Mouse (Mus musculus): Measurements from ENCODE around the gene Napsa.

The Napsa gene

DNA sequence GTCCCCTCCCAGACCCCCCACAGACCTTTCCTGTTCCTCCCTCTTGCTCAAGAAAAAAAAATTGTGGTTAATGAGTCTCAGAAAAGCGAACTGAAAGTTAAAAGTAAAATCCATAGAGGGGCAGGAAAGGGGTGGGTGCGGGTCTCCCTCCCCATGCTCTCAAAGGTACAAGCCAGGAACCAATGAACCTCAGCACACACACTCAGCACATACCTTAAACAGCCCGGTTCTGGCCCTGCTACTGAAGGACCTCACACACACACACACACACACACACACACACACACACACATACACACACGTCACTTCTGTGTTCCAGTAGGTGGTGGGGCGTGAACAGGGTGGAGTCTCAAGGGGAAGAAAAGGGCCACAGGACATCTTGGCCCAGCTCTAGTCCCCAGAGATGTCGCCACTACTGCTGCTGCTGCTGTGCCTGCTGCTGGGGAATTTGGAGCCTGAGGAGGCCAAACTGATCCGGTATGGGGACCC, at the start of gene Napsa:
Napsa (plus strand) TSS at position 168 of the 489 bp plus-strand sequence.
- no peak for DNase-seq

DNA sequence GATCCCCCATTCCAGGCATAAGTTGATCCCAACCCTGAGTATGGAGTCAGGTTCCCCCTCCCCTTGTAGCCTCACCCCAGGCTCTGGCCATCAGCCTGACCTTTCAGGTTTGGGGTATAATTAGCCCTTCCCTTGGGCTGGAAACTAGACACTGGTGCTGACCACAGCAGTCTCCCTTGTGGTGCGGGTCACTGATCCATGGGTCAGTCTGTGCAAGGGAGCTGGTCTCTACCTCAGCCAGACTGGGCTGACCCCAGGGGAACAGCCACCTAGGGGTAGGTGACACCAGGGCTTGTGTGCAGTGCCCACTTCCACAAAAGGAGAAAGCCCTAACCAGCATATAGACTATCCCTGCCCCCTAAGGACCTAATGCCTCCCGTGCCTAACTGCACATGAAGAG, 49.1 kb upstream of the Napsa start:
- no peak for DNase-seq

DNA sequence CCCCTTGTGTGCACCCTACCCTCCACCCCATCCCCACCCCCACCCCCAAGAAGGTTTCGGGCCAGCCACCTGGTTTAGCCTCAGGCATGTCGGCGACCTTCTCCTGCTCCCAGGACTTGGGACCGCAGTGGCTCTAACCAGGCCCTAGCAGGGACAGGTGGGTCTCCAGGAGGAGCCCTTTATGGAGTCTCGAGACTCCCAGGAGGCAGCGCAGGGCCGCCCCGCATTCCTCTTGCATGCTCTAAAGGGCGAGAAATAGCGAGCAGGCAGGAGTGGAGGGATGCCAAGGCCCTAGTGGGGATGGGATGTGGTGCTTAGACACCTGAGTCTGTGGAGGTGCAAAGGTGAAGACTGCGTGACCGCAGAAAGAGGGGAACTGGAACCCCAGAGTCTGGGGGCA, 47.7 kb upstream of the Napsa start, which contains the start of gene Mybpc2:
Mybpc2 (minus strand) TSS at position 155 of the 400 bp plus-strand sequence.
- DNase-seq = no peak

DNA sequence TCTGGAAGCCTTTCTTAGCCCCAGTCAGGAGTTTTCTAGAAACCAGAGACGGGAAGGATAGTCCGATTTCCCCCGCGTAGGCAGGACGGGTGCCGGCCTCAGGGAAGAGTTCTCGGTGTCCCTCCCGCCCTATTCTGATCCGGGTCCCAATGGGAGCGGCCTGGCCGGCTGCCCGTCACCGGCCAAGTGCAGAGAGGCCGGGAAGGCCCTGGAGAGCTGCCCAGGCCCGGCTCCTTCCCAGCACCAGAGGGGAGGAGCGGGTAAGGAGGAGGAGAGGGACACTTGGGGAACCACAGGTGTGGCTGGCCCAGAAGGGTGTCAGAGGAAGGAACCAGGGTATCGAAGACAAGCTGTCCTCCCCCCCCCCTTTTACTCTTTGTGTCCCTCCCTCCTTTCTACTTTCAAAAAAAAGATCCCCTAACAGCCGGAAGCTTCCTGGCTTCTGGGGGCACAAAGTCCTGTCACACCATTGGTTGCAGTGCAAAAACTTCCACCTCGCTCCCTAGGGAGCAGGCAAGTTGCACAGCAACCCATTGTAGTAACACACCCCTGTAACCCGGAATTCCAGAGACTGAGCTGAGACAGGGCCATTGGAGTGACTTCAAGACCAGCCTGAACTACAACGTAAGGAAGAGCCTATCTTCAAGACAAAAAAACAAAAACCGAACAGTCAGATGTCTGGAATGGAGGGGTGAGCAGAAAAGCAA, 46.9 kb upstream of the Napsa start:
- DNase-seq = peak; percentile 54

DNA sequence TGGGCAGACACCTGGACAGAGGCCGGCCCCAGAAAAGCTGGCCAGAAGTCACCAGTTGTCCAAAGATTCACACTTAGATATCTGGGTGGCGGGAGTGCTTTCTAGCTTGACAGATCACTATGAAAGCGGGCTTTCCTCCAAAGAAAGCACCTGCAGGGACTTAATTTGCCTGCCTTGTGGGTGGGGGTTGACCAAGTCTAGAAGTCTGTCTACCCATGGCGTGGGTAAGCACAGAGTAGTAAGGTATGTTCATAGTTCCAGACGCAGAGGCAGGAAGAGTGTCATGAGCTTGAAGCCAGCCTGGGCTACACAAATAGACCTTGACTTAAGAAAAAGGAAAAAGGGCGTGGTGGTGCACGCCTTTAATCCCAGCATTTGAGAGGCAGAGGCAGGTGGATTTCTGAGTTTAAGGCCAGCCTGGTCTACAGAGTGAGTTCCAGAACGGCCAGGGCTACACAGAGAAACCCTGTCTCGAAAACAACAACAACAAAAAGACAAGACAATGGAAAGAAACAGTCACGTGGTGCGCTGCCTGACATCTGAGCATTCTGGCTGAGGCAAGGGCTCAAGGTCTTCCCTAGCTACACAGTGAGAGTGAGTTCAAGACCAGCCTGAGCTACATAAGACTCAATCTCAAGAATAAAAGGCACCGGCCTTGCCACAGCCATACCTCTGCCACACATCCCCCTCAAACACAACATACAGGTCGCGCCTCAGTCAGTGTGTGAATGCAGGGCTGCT, 45.6 kb upstream of the Napsa start:
- no peak for DNase-seq

DNA sequence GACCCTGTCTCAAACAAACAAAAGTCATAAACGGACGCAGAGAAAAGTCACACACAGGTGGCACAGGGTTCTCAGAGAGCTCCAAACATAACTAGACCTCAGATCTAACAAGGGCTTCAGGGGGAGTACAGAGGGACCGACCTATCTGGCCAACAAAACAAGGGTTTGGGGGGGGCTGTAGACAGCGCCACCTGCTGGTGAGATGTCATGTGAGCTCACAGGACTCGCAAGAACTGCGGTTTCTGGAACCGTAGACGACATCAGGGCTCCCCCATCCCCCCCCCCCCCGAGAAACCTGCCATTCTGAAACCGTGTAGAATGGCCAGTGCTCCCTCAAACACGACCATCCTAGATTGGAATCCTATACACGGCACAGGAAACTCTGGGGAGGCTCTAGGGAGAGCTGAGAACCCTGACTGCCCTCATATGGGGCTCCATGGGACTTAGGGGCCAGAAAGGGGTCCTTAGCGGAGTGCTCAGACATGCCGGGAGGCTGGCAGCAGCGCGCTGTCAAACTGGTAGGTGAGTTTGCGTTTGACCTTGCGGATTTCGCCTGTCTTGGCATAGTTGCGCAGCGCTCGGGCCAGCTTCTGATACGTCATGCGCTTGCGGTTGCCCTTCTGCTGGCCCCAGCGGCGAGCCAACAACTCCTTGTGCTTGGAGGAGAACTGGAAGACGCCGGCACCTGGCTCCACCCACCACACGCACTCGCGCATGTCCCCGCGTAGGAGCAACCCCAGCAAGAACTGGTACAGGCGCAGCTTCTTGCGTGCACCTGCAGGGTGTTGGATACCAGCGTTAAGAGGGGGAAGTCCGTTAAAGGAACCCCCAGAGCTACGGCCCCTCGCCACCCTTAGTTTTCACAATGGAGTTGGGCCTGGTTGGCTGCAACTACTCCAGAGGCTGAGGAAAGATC, 44.4 kb upstream of the Napsa start:
- DNase-seq = peak; percentile 86

DNA sequence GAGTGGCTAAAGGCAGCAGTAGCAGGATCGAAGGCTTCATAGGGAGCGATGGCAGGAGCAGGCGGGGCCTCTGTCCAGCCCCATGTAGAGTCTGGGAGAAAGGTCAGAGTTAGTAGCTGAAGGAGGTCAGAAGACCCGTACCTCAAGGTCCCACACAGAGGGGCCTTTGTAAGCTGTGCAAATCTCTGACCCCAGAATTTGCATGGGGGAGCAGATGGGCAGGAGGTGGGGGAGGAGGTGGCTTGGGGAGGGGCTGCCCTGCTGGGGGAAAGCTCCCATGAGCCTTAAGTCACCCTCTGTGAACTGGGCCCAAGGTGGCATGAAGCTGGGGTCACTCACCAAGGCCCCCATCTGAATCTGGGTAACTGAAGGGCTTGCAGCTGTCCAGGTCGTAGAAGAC, 42.7 kb upstream of the Napsa start:
- DNase-seq = no peak

DNA sequence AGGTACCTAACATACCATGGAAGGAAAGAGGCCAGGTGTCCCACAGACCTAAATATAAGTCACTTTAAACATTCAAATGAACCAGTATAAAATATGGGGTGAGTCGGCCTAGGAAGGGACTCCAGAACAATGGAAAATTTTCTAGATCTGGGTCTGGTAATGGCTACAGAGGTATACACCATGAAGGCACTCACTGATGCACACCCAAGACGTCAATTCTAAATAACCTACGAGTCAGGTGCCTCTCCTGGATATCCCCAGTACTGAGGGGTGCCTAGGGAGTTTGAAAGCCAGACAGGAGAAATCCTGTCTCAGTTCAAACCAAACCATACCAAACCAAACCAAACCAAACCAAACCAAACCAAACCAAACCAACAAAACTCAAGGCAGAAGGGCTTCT, 41.7 kb upstream of the Napsa start:
- no peak for DNase-seq

DNA sequence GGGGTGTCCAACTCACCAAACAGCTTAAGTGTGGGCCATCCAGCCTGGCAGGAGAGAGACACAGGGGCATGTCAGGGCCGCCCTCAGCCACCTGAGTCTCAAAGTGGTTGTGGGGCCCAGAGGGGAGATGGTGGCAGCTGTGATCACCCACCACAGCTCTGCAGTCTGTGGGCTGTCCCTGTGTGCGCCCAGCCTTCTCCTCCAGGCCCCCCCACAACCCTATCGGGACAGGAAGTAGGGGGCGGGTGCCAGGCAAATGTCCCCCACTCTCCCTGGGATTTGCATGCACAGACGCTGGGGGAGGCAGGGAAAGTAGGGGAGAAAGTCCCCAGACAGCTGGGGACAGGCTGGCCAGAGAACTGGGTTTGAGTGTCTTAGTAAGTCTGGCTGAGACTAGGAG, 41.0 kb upstream of the Napsa start:
- DNase-seq = no peak

DNA sequence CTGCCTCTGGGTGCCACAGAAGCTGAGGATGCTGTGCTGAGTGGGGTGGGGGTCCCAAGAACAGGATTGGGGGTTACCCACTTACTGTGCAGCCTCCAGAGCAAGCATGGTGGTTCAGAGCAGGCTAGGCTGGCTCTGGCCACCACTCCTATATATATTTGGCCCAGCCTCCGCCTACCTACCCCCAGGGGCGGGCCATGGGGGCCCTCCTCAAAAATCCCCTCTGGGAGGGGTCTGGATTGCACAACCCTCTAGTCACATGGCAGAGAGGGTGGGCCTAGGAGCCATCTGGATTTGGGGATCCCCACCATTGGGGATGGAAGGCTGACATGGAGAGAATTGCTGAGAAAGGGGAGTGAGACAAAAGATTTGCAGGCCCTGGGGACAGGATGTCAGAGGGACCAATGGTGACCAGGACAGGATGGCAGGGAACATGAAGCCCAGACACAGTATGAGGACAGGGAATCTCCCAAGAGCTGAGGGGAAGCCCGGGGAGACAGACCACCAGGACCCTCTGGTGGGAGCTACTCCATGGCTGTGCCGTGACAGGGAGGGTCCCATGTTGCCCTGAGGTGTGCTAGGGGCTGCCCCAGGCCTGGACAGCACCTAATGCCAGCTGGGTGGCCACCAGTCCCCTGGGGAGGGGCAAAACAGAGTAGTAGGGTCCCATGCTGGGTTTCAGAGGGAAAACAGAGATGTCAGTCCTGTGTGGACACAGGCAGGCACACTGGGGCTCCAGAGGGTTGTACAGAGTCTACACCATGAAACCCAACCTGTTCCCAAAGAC, 40.0 kb upstream of the Napsa start, which contains the start of gene Spib:
Spib (minus strand) TSS at position 126 of the 787 bp plus-strand sequence.
- no peak for DNase-seq

DNA sequence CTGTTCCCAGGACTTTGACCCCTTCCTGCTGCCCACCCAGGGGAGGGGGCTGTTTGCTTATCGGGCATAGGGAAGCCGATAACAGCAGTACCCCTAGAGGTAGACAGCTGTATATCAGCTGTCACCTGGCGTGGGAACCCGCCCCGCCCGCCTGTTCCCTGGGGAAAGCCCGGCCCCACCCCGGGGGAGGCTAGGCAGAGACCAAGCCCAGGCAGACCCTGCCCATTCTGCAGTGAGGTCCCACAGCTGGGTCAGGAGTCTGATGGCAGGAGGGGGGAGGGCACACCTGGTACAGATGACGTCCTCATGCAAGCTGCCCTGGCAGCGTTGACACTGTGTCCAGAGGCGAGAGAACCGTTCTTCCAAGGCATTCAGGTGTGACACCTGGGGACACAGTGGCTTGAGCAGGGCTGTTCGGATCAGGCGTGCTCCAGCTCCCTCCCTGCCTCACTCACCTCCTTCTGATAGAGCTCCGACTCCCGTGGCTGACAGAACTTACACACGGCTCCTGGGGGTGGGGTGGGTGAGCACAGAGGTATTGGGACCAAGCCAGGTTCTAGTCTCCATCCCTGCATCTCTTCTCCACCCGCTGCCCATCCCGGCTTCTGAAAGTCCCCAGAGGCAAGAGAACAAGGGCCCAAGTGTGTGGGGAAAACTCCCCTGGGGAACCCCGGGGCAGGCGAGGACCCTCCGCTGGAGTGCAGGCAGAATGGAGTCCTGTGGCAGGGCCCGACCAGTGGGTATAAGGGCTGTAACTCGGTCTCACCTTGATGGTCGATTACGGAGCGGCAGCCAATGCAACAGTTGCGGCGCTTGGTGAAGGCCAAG, 39.0 kb upstream of the Napsa start:
- no peak for DNase-seq

DNA sequence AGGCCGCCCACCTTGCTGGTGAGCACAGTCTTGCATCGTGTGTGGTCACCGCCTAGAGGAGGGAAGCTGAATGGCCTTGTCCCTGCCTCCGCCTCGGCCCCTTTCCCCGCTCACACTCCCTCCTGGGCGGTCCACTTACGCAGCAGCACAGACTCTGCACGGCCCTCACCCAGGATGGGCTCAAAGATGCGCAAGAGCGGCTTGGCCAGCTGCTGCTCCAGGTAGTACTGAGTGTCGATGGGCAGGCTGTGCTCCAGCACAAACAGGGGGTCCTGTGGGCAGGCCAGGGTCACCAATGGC, 38.5 kb upstream of the Napsa start:
- no peak for DNase-seq

DNA sequence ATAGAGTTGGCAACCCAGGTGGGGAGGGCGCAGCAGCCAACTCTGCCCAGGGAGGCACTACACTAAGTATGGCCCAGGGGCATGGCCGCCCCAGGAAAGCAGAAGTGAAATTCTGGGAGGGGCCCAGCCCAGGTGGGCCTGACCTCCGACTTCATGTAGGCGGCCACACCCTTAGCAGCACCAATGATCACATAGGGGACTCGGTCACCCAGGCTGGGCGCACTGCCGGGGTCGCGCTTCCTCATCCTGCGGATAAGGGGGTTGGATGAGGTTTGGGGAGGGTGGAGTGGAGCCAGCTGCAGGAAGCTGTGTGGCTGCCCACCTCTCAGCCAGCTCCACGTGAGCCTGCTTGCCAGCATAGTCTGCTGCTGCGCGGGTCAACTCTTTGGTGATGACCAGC, 37.9 kb upstream of the Napsa start:
- DNase-seq = no peak

DNA sequence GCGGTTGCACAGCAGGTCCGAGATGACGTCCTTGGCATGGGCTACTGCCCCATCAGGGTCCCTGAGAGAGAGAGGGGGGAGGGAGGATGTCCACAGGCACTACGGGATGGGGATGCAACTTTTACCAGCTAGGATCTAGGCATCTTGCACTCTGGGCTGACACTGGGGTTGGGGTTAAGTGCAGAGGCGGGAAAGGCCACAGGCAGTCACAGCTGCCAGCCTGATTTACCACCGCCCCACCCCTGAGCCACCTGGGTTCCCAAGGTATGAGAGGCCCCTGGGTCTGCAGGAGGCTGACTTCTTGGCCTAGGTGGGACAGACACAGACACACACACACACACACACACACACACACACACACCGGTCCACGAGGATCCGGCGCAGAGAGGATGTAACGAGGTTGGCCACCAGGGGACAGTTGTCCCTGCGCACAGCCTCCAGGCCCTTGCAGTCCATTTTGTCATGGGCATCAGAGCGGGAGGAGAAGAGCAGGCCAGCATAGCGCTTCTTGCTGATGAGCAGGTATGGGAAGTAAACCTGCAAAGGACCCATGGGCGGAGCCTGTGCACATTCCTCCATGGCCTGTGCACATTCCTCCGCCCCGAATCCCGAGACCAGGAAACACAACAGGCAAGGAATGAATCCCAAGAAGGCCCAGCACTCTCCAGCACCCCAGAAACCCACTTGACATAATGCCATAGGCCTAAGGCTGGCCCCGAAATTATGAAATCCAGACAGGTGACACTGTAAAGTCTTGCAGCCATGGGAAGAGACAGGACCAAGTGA, 37.3 kb upstream of the Napsa start:
- DNase-seq = no peak

DNA sequence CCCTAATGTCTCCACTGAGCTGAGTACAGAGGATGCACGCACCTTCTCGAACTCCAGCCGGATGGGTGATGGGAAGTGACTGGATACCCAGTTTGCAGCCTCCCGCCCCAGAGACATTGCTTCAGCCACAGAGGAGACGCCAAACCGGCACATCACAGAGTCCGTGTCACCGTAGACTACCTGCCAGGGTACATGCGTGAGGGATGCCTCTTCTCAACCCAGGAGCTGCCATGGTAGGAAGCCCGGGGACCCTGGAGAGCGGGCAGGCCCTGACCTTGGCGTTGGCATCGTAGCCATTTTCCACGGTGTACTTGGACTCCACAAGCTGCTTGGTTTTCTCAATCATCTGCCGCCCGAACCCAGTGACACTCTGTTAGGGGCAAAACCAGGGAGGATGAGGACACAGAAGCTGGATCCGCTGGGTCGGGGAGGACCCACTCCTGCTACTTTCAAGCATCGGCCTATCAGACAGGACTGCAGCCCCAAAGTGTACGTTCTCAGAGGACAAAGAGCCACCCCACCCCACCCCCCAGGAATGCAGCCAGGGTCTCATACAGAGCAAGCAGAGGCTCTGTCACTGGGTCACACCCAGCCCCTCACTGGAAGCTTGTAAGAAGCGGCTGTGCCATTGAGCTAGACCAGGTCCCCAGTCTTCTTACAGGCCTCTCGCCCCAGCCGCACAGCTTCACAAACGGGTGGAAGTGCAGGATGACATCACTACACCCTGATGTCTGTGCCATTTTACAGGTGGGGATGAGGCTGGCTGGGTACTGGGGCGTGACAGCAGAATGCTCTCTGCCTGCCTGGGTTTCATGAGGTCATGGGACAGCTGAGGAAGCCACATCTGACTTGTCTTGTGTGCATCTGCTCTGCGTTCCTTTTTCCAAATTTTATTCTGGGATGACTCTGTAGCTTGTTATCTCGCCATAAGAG, 36.3 kb upstream of the Napsa start:
- DNase-seq = no peak

DNA sequence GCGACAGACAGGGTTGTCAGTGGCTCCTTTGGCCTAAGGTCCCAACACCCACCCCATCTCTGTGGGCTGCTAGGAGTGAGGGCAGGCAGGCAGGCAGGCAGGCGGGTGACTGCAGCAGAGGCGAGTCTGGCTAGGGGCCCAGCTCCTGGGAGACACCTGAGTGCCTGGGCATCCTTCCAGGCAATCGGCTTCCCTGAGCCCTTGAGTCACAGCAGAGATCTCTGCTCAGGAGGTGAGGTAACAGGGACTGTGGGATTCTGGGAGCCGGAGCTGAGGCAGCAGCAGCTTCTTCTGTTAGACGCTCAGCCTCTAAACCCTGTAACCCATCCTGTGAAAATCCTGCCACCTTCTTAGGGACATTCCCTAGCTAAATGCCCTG, 35.6 kb upstream of the Napsa start:
- peak; percentile 52 for DNase-seq

DNA sequence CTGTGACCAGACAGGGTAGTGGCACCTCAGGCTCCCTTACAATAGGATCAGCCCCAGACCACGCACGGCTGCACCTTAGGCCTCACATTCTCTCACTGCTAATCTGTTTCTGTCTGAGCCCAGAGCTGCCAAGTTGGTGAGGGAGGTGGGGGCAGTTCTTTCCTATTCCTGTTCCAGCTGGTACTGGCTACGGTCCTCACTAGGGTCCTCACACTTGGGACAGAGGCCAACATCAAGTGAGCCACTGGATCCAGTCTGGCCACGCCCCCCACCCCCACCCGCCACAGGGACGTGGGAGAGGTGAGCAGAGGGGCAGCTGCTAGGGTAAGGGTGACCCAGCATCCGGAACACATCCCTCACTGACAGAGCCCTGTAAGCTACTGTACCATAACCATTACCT, 35.2 kb upstream of the Napsa start:
- no peak for DNase-seq

DNA sequence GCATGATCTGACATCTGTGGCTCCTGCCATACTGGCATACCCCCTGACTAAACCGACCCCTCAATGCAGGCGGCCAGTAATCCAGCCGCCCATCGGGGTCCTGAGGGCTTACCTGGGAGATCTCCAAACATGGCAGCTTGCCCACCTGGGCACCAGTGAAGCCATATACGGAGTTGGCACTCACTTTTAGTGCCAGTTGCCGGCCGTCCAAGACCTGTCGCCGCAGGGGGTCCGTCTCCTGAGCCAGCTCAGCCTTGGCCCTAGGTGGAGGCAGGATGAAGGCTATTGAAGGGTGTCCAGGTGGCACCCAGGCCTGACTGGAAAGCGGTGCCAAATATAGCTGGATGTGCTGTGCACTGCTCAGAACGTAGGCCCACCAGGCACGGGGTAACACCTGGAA, 34.7 kb upstream of the Napsa start:
- DNase-seq = no peak

DNA sequence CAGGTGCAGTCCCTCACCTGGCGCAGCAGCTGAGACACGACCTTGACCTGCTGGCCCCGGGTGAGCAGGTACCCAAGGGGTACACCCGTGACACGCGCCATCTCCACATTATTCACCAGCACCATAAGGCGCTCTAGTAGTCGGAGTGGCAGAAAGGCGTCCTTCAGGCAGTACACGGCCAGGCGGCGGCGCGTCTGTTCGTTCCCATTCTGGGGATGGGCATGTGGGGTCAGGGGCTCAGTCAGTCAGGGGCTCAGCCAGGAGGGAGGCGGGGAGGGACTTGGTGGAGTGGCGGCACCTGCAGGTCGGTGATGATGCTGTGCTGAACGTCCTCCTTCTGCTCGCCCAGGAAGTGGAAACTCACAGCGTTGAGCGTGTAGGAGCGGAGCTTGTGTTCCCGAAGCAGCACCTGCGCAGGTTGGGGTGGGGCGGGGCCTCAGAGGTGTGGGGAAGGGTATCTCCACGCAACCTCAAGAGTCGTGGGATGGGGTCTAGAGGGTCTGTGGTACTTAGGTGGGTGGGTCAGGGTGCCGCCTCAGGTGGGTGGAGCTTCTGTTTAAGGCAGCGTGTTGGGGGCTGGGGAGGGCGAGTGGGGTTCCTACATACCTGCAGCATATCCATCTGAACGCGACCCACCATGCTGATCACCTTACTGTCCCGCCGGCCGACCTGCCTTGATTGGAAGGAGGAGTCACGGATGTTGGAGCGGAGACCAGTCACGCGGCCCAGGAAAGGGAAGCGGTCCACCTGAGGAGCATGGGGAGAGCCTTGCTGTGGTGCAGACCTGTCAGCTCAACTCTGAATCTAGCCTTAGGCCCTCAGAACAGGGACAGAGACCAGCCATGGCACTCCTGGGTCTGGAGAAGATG, 33.2 kb upstream of the Napsa start:
- DNase-seq = no peak
